Mouse (Mus musculus): ENCODE data around the gene Adad1. TPM values are rescaled to one million over a fixed set of nuclear protein-coding genes. Genes with fewer than 3 reads are reported as not detected.

Gene Adad1
- polyA plus RNA-seq (2017; shearing (Covaris generic)), result under 1 TPM in 1 of 2 experiments, not detected in 1; 0.28 TPM

DNA sequence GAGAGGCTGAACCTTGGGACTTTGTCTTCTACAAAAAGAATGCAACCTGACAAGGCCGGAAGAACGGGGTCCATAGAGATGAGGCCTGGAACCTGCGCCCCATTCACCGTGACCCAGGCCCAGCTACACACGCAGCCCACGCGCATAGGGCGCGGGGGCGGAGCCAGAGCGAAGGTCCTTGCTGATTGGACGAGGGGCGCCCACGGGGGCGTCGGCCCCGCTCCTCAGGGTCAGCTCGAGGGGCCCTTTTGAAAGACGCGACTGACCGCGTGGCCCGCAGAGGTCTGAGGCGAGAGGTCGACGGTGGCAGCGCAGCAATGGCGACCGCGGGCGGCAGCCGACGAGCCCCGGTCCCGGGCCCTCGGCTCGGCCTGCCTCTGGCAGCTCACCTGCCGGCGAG is at the start of gene Adad1:
Adad1 (plus strand) TSS at position 122 of the 400 bp plus-strand sequence.

DNA sequence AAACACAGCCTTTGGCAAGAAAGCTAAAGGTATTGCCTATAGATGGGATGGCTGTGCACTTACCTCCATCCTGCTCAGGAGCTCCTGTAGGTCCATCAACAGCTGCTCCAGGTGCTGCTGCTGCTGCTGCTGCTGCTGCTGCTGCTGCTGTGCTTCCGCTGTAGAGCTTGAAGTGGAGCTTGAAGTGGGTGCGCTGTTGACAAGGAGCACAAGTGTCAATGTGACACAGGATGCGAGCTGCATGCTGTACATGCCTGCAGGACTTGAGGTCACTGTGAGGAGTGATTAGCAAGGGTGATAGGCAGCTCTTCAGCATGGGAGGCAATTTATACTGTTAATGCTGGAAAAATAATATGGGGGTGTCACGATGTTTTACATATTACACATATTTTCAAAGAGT is 62.3 kb downstream of the Adad1 start, which contains the start of gene Il2:
Il2 (minus strand) TSS at position 305 of the 400 bp plus-strand sequence.

Other genes with a start within 250 kb of the Adad1 start
- 100 to 1,000 TPM; 181 to 215 TPM for gene 4932438A13Rik, start 200.4 kb upstream of the Adad1 start, polyA plus RNA-seq (2017; shearing (Covaris generic))
- gene Il2, start 62.4 kb downstream of the Adad1 start, polyA plus RNA-seq (2017; shearing (Covaris generic)), result 1 to 10 TPM in 1 of 2 experiments, under 1 TPM in 1; 0.80 to 2.6 TPM
- gene Il21, start 169.1 kb downstream of the Adad1 start, polyA plus RNA-seq (2017; shearing (Covaris generic)), result 1 to 10 TPM in 1 of 2 experiments, not detected in 1; 6.1 TPM
- gene Bbs12, start 249.0 kb downstream of the Adad1 start, polyA plus RNA-seq (2017; shearing (Covaris generic)), result 1 to 10 TPM; 3.6 to 5.5 TPM
- 1 to 10 TPM in 1 of 2 experiments, under 1 TPM in 1; 0.60 to 1.5 TPM for gene Cetn4, start 249.2 kb downstream of the Adad1 start, polyA plus RNA-seq (2017; shearing (Covaris generic))